In the genomic region with DNA sequence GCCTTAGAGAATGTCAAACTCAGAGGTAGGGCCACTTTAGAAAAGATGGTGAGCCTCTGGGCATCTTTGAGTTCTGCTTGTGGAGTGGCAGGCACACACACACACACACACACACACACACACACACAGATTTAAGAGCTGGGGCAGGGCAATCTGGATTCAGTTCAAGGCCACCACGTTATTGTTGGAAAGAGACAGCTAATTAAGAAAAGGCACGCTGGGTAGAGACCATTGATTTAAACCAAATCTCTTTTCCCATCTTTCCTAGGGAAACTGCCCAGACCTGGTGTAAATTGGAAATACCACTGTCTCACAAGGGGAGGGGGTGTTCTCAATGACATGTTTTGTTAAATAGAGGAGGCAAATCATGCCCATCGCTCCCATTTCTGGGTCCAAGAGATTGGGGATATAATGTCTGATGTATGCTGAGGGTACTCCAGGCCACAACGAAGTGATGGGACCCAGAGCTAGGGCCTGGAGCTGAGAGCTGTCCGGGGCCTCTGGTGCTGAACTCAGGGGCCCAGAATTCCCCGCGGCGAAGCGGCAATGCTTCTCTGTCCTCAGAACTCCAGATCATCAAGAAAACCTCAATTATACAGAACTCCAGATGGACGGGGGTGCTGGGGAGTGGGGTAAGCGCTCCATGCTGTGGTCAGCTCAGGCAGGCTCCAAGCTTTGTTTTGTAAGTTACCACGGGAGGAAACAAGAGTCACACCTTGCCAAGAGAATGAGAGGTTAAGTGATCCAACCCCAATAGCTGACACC, we compare ENCODE assay signal across 8 mouse cellular contexts. TPM values are rescaled to one million over a fixed set of nuclear protein-coding genes. Genes with fewer than 3 reads are reported as not detected.
A peak's percentile ranks its signal among the peaks of the same experiment; 100 is the strongest.
DNase-seq lines count a peak whose midpoint lies in the region; ATAC-seq lines count a peak whose summit lies in the region.

No protein-coding gene starts in this region.

- H3K36me3 ChIP-seq in heart, embryonic 11.5 days (ENCODE audit: control insufficient read depth, insufficient read depth, low read length) = no peaks in the 10 kb centered on the region
- no peaks in the 10 kb centered on the region for H3K36me3 ChIP-seq in hindbrain, embryonic 14.5 days (replicated peaks; ENCODE audit: control insufficient read depth, insufficient read depth)

- H3K9ac ChIP-seq in heart, embryonic 11.5 days (ENCODE audit: low read depth, low read length) = no peak overlapping the region
- H3K9ac ChIP-seq in hindbrain, embryonic 14.5 days = peak overlapping the region; percentile 94

- peak; percentile 41 for DNase-seq in heart, postnatal 4 days
- DNase-seq in urinary bladder, postnatal 14 days (ENCODE audit: low spot score) = peak; percentile 6
- DNase-seq in urinary bladder, postnatal 36 days (ENCODE audit: low spot score in 2 of 2) = no peak
- DNase-seq in hindbrain, embryonic 14.5 days (ENCODE audit: low spot score) = peak; percentile 49
- DNase-seq in retina, embryonic 14.5 days (ENCODE audit: low spot score) = peak; percentile 66
- no peak for DNase-seq in B cell, adult 2 months
- DNase-seq in kidney, adult 8-10 months = no peak

- no peak overlapping the region for H3K4me3 ChIP-seq in heart, embryonic 11.5 days (ENCODE audit: low read depth, low read length)
- H3K4me3 ChIP-seq in hindbrain, embryonic 14.5 days (replicated peaks; ENCODE audit: low read length) = peak overlapping the region; percentile 80

- no peaks in the 10 kb centered on the region for H3K4me1 ChIP-seq in heart, embryonic 11.5 days (ENCODE audit: control insufficient read depth, insufficient read depth, low read length)
- H3K4me1 ChIP-seq in hindbrain, embryonic 14.5 days (replicated peaks; ENCODE audit: control insufficient read depth, insufficient read depth, low read length) = peaks cover 27% of the 10 kb centered on the region

- 7% methylated on average over 12 of the region's 12 CpGs for WGBS in heart, embryonic 11.5 days (ENCODE audit: insufficient replicate concordance)
- 3% methylated on average over 12 of the region's 12 CpGs for WGBS in hindbrain, embryonic 14.5 days

- no peak overlapping the region for H3K4me2 ChIP-seq in heart, embryonic 11.5 days
- peak overlapping the region; percentile 81 for H3K4me2 ChIP-seq in hindbrain, embryonic 14.5 days (replicated peaks)

- H3K9me3 ChIP-seq in heart, embryonic 11.5 days (replicated peaks; ENCODE audit: control insufficient read depth, low read length) = no peaks in the 10 kb centered on the region
- H3K9me3 ChIP-seq in hindbrain, embryonic 14.5 days (ENCODE audit: control insufficient read depth, low read length) = no peaks in the 10 kb centered on the region

- H3K27ac ChIP-seq in heart, embryonic 11.5 days (ENCODE audit: low read depth, low read length) = no peak overlapping the region
- H3K27ac ChIP-seq in hindbrain, embryonic 14.5 days = 0 out of 2 replicates have a peak overlapping the region, but pooled peaks have one; percentile 15

- ATAC-seq in heart, embryonic 11.5 days (replicated peaks; ENCODE audit: insufficient number of reproducible peaks, low FRiP score, low TSS enrichment) = no peak
- no peak for ATAC-seq in hindbrain, embryonic 14.5 days (ENCODE audit: low FRiP score)

- peaks cover 67% of the 10 kb centered on the region for H3K27me3 ChIP-seq in heart, embryonic 11.5 days (ENCODE audit: control insufficient read depth, insufficient read depth, low read length)
- no peaks in the 10 kb centered on the region for H3K27me3 ChIP-seq in hindbrain, embryonic 14.5 days (ENCODE audit: control insufficient read depth, insufficient read depth, low read length)

RNA-seq across cellular contexts. Expression of a gene that starts 1.7 kb away (rescaled TPM):
- under 1 TPM; 0.52 TPM for total RNA-seq in heart, postnatal 4 days (2021)
- 0.10 TPM in 1 of 2 replicates, not detected in the other for polyA plus RNA-seq in heart, embryonic 11.5 days (2014; fragmentation: Nextera tagmentation; extraction: Ambion mirVana)
- 35.5 and 38.0 TPM in 2 replicates for polyA plus RNA-seq in hindbrain, embryonic 14.5 days (2014; fragmentation: Nextera tagmentation; extraction: Ambion mirVana)

Comparison
In these comparisons a context has a peak if more than half of its experiments do, and no peak if none do; other contexts are left out.
1. DNase-seq: peak in heart, postnatal 4 days (single experiment), urinary bladder, postnatal 14 days (single experiment), hindbrain, embryonic 14.5 days (single experiment) and retina, embryonic 14.5 days (single experiment); none in urinary bladder, postnatal 36 days (0 of 2), B cell, adult 2 months (0 of 2) and kidney, adult 8-10 months (0 of 2).
2. RNA of a gene that starts 1.7 kb away (polyA plus RNA-seq): 35.5 to 38.0 TPM in hindbrain, embryonic 14.5 days; 0.10 TPM in heart, embryonic 11.5 days; every median in the first group is over 10 times any median in the second.